Mouse (Mus musculus) brain, embryonic 14.5 days (tissue): ENCODE data around the gene Olfr1226. TPM values are rescaled to one million over a fixed set of nuclear protein-coding genes. Genes with fewer than 3 reads are reported as not detected.
"Not testable (repeated sequence)": the region's sequence is repeated elsewhere in the genome, so short reads cannot be mapped to it uniquely, and the experiment has no call there.

Source experiments
- DNase-seq: peaks from one replicate; pipeline ENCODE4 v3.0.0-alpha.2; 2011; ENCODE audit warnings: low read depth
- CTCF ChIP-seq: fragments of 200-500 bp; IDR thresholded peaks from 2 replicates; pipeline ENCODE4 v1.5.1; 2012; ENCODE audit warnings: inconsistent platforms, mild to moderate bottlenecking, moderate library complexity, borderline replicate concordance; ENCODE audit not compliant: insufficient read depth, insufficient read length; ENCODE audit errors: extremely low read depth
- POLR2A ChIP-seq: fragments of 200-500 bp; IDR thresholded peaks from 2 replicates; pipeline ENCODE4 v1.6.1; 2012; ENCODE audit warnings: mild to moderate bottlenecking, inconsistent platforms, borderline replicate concordance; ENCODE audit not compliant: poor library complexity, insufficient read depth, insufficient read length, severe bottlenecking; ENCODE audit errors: extremely low read depth
- polyA plus RNA-seq: library from polyadenylated mRNA; depleted of rRNA; stranded (reverse); fragments of >200 nt; gene quantifications from 2 replicates; pipeline ENCODE4 v1.2.3, GENCODE M21; 2012; rRNA removed

The Olfr1226 gene
- polyA plus RNA-seq = not detected in 2 replicates

DNA sequence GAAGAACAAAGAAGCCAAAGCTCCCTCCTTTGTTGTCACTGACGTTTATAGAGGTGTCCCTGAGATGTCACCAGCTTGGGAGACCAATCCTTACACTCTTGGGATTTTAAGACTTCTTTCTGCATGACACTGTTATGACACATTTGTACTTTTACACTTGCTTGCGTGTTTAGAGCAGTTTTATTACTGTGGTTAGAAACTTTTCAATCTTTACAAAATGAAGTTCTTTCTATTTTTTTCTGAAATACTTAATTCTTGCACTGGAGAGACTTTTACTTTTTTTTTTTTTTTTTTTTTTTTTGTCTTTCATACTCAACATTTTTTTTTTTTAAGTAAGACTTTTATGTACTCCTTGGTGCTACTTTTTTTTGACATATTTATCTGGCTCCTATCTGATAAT is at the start of gene Olfr1226:
Olfr1226 (minus strand) TSS at position 101 of the 400 bp plus-strand sequence.
- no peak for DNase-seq
- TF ChIP-seq POLR2A = no peak
- TF ChIP-seq CTCF = no peak

DNA sequence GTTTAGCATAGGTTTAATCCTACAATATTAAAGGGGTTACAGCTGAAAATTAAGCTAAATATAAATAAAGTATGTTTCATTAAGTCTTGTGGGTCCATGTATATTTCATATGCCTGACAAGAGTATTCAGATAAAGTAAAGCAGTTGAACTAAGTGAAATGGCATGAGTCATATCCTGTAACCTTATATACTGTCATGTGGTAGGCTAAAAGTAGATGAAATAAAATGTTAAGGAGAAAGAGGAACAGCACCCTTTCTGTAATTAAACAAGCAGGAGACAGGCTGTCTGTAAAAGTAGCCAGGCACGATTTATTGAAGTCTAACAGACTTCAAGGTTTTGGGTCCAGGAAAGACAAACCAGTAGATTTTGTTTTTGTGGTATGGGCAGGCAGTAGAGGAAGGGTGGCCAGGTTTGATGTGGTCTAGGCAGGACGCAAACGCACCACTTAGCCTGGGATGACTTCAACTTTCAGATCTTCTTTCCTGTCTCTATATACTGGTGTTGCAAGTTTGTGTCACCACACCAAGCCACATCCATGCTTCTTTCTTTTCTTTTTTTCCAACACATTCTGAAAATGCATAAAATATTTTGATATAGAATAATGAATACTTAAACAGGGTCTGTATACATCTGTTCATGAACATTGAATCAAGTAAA is 3.4 kb downstream of the Olfr1226 start:
- TF ChIP-seq CTCF = no peak
- no peak for TF ChIP-seq POLR2A
- DNase-seq = no peak

GRCm38 (mm10) chr2:89174569-89174968 is 25.3 kb downstream of the Olfr1226 start, which contains the start of gene Olfr1225:
TSS of gene Olfr1225 (minus strand) at chr2:89174669.
- DNase-seq = no peak
- no peak for TF ChIP-seq POLR2A
- no peak for TF ChIP-seq CTCF

DNA sequence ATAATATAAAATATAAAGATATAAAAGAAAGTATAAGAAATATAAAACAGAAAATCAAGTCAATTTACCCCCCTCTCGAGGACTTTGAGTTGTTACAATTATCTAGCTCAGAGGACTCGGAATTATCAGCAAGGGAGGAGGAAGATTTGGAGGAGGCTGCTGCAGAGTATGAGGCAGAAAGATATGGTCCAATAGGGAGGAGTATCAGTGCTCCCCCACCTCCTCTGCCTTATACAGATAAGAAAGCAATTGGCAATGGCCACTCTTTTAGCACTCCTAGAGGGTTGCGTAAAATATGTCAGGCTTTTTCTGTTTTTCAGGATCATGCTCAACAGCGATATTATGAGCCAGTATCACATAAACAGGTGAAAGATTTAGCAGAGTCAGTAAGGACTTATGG is 35.1 kb downstream of the Olfr1226 start:
- not testable (repeated sequence) for DNase-seq

GRCm38 (mm10) chr2:89163991-89164390 is 35.9 kb downstream of the Olfr1226 start, which contains the start of gene Olfr1224-ps1:
TSS of gene Olfr1224-ps1 (minus strand) at chr2:89164091.
- not testable (repeated sequence) for DNase-seq

- TF ChIP-seq CTCF (no peak), POLR2A (no peak)
- no peak for DNase-seq
These were observed 48.4 kb downstream of the Olfr1226 start, which contains the start of gene Olfr1223 for GRCm38 (mm10) chr2:89151460-89151859. TSS of gene Olfr1223 (minus strand) at chr2:89151560.

Other genes with a start within 250 kb of the Olfr1226 start
- gene Olfr1212, start 246.1 kb downstream of the Olfr1226 start, polyA plus RNA-seq = not detected in 2 replicates
- gene Gm13762, start 219.8 kb downstream of the Olfr1226 start, polyA plus RNA-seq = not detected in 2 replicates
- gene Olfr1214, start 207.4 kb downstream of the Olfr1226 start, polyA plus RNA-seq = not detected in 2 replicates
- not detected in 2 replicates for gene Olfr1215, start 193.1 kb downstream of the Olfr1226 start, polyA plus RNA-seq
- gene Olfr1216, start 181.7 kb downstream of the Olfr1226 start, polyA plus RNA-seq = not detected in 2 replicates
- gene Olfr1217, start 168.0 kb downstream of the Olfr1226 start, polyA plus RNA-seq = not detected in 2 replicates
- gene Olfr1218, start 138.9 kb downstream of the Olfr1226 start, polyA plus RNA-seq = not detected in 2 replicates
- not detected in 2 replicates for gene Olfr1219, start 116.5 kb downstream of the Olfr1226 start, polyA plus RNA-seq
- not detected in 2 replicates for gene Olfr1220, start 93.2 kb downstream of the Olfr1226 start, polyA plus RNA-seq
- gene Olfr1221, start 82.8 kb downstream of the Olfr1226 start, polyA plus RNA-seq = not detected in 2 replicates
- gene Olfr1222, start 67.0 kb downstream of the Olfr1226 start, polyA plus RNA-seq = not detected in 2 replicates
- gene Olfr1223, start 48.5 kb downstream of the Olfr1226 start, polyA plus RNA-seq = not detected in 2 replicates
- gene Olfr1224-ps1, start 36.0 kb downstream of the Olfr1226 start, polyA plus RNA-seq = not detected in 2 replicates
- not detected in 2 replicates for gene Olfr1225, start 25.4 kb downstream of the Olfr1226 start, polyA plus RNA-seq
- gene Olfr1228, start 54.0 kb upstream of the Olfr1226 start, polyA plus RNA-seq = not detected in 2 replicates
- not detected in 2 replicates for gene Olfr1229, start 88.0 kb upstream of the Olfr1226 start, polyA plus RNA-seq
- gene Olfr1230, start 97.2 kb upstream of the Olfr1226 start, polyA plus RNA-seq = not detected in 2 replicates
- gene Olfr1231, start 107.0 kb upstream of the Olfr1226 start, polyA plus RNA-seq = not detected in 2 replicates
- not detected in 2 replicates for gene Olfr1232, start 129.6 kb upstream of the Olfr1226 start, polyA plus RNA-seq
- gene Olfr1233, start 142.3 kb upstream of the Olfr1226 start, polyA plus RNA-seq = not detected in 2 replicates
- gene Olfr1234, start 164.8 kb upstream of the Olfr1226 start, polyA plus RNA-seq = not detected in 2 replicates
- gene Olfr1238, start 209.6 kb upstream of the Olfr1226 start, polyA plus RNA-seq = not detected in 2 replicates
- gene Olfr1239, start 220.4 kb upstream of the Olfr1226 start, polyA plus RNA-seq = not detected in 2 replicates
- gene Olfr1240, start 243.0 kb upstream of the Olfr1226 start, polyA plus RNA-seq = not detected in 2 replicates